Mouse (Mus musculus): ENCODE results near the gene Gm11011. TPM values are rescaled to one million over a fixed set of nuclear protein-coding genes. Genes with fewer than 3 reads are reported as not detected.
A peak's percentile ranks its signal among the peaks of the same experiment; 100 is the strongest.
"Not testable (repeated sequence)": the region's sequence is repeated elsewhere in the genome, so short reads cannot be mapped to it uniquely, and the experiment has no call there.

Gm11011 gene
- polyA plus RNA-seq (2014; fragmentation: Nextera tagmentation; extraction: Ambion mirVana): not detected in 2 replicates

DNA sequence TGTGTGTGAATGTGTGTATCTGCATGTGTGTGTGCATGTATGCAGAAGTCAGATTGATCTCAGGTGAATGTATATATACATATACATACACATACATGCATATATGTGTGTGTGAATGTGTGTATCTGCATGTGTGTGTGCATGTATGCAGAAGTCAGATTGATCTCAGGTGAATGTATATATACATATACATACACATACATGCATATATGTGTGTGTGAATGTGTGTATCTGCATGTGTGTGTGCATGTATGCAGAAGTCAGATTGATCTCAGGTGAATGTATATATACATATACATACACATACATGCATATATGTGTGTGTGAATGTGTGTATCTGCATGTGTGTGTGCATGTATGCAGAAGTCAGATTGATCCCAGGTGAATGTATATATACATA is at the start of gene Gm11011:
Gm11011 (minus strand) TSS at position 101 of the 400 bp plus-strand sequence.
- H3K27me3 ChIP-seq (ENCODE audit: control insufficient read depth, insufficient read depth, low read length); H3K4me3 ChIP-seq (ENCODE audit: low read depth, low read length); ATAC-seq (replicated peaks; ENCODE audit: insufficient number of reproducible peaks, low FRiP score, low TSS enrichment, low read depth); H3K9ac ChIP-seq (replicated peaks; ENCODE audit: low read length); H3K9me3 ChIP-seq (replicated peaks; ENCODE audit: control insufficient read depth, low read length); H3K4me2 ChIP-seq (ENCODE audit: low read depth, low read length); H3K36me3 ChIP-seq (replicated peaks; ENCODE audit: control insufficient read depth, insufficient read depth, low read depth, low read length); H3K27ac ChIP-seq (replicated peaks; ENCODE audit: low read depth, low read length); H3K4me1 ChIP-seq (ENCODE audit: control insufficient read depth, insufficient read depth, low read length); DNase-seq (ENCODE audit: low spot score): not testable (repeated sequence)

DNA sequence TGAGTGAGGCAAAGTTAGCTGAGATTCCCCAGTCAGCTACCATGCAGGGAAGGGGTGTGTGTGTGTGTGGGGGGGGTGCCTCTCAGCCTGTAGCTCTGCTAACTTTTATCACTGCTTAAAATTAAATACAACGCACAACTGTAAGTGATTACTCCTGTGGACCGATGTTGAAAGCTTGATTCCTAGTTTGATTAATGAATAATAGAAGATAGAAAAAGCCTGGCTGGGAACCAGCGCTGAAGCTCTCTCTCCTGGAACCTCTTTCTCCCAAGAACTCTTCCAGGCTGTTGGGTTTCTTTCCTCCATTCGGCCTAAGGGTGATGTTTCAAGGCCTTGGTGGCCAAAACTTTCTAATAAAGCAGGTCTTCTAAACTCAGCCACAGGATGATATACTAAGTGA is 48.9 kb upstream of the Gm11011 start:
- Histone ChIP-seq H3K4me2 (ENCODE audit: low read depth, low read length) (no peak overlapping the region), H3K9ac (replicated peaks; ENCODE audit: low read length) (no peak overlapping the region), H3K27ac (replicated peaks; ENCODE audit: low read depth, low read length) (no peak overlapping the region), H3K27me3 (ENCODE audit: control insufficient read depth, insufficient read depth, low read length) (no peaks in the 10 kb centered on the region), H3K4me3 (ENCODE audit: low read depth, low read length) (no peak overlapping the region), H3K36me3 (replicated peaks; ENCODE audit: control insufficient read depth, insufficient read depth, low read depth, low read length) (no peaks in the 10 kb centered on the region), H3K9me3 (replicated peaks; ENCODE audit: control insufficient read depth, low read length) (no peaks in the 10 kb centered on the region), H3K4me1 (ENCODE audit: control insufficient read depth, insufficient read depth, low read length) (no peaks in the 10 kb centered on the region)
- 74% methylated on average over 4 of the region's 4 CpGs for WGBS
- DNase-seq (ENCODE audit: low spot score): no peak
- ATAC-seq (replicated peaks; ENCODE audit: insufficient number of reproducible peaks, low FRiP score, low TSS enrichment, low read depth): no peak

DNA sequence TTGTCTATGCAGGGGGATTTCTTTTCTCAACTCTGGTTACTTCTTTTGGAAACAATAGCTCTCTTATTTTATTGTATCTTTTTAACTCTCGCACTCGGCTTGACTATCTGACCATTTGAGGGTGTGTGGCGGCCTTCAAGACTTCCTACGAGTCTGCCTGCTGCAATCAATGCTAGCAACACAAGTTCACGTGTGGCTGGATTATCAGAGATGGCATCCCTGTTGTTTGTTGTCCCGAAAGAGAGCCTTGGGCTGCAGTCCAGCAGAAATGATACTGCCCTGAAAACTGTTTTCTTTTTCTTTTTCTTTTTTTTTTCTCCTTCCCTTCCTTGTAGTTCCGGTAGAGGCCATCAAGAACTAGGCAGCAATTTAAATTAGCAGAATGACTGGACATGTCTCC is 47.9 kb upstream of the Gm11011 start:
- WGBS: 46% methylated on average over 7 of the region's 7 CpGs
- no peak overlapping the region for H3K4me3 ChIP-seq (ENCODE audit: low read depth, low read length)
- peak overlapping the region; percentile 13; the same call in 1 of the 2 replicates for H3K4me2 ChIP-seq (ENCODE audit: low read depth, low read length)

DNA sequence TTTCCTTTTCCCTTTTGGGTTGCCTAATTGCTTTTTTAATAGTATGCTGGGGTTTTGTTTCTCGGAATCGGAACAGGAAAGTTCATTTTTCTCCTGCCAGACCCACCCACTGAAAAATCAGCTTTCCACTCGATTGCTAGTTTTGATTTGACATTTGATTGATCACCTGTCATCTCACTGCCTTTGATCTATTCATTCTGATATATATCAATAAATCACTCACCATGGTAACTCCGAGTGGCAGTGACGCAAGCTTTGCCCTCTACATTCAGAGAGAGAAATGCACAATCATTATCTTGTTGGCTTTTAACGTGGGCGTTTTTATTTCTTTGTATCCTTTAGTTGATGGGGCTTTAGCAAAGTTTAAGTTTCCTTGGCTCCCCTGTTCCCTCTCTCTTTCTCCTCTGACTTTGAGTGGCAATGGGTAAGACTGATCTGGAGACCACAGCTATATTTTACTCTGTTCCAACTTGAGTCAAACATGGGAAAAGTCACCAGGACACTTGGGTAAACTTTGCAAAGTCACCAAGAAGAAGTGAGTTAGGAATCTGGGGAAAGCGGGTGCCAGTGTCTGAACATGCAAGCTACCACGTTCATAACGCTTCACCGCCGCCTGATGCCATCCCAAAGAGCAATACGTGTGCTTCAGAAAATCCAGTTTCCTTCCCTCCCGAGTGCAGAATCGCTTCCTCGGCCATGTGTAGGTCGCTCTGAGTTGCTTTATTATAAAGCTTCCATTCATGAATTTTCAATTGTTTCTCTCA is 47.3 kb upstream of the Gm11011 start:
- no peaks in the 10 kb centered on the region for H3K36me3 ChIP-seq (replicated peaks; ENCODE audit: control insufficient read depth, insufficient read depth, low read depth, low read length)
- no peak overlapping the region for H3K27ac ChIP-seq (replicated peaks; ENCODE audit: low read depth, low read length)
- H3K9ac ChIP-seq (replicated peaks; ENCODE audit: low read length): no peak overlapping the region
- H3K9me3 ChIP-seq (replicated peaks; ENCODE audit: control insufficient read depth, low read length): no peaks in the 10 kb centered on the region
- 65% methylated on average over 17 of the region's 17 CpGs for WGBS
- peak overlapping the region; percentile 95 for H3K4me2 ChIP-seq (ENCODE audit: low read depth, low read length)
- ATAC-seq (replicated peaks; ENCODE audit: insufficient number of reproducible peaks, low FRiP score, low TSS enrichment, low read depth) (no peak), DNase-seq (ENCODE audit: low spot score) (no peak)
- no peaks in the 10 kb centered on the region for H3K4me1 ChIP-seq (ENCODE audit: control insufficient read depth, insufficient read depth, low read length)
- no peaks in the 10 kb centered on the region for H3K27me3 ChIP-seq (ENCODE audit: control insufficient read depth, insufficient read depth, low read length)
- peak overlapping the region; percentile 67 for H3K4me3 ChIP-seq (ENCODE audit: low read depth, low read length)

More for the DNA sequence above, 47.9 kb upstream of the Gm11011 start:
- no peak for DNase-seq (ENCODE audit: low spot score)
- Histone ChIP-seq H3K36me3 (replicated peaks; ENCODE audit: control insufficient read depth, insufficient read depth, low read depth, low read length) (no peaks in the 10 kb centered on the region), H3K9me3 (replicated peaks; ENCODE audit: control insufficient read depth, low read length) (no peaks in the 10 kb centered on the region), H3K9ac (replicated peaks; ENCODE audit: low read length) (no peak overlapping the region), H3K27me3 (ENCODE audit: control insufficient read depth, insufficient read depth, low read length) (no peaks in the 10 kb centered on the region), H3K4me1 (ENCODE audit: control insufficient read depth, insufficient read depth, low read length) (no peaks in the 10 kb centered on the region), H3K27ac (replicated peaks; ENCODE audit: low read depth, low read length) (no peak overlapping the region)
- ATAC-seq (replicated peaks; ENCODE audit: insufficient number of reproducible peaks, low FRiP score, low TSS enrichment, low read depth): no peak

DNA sequence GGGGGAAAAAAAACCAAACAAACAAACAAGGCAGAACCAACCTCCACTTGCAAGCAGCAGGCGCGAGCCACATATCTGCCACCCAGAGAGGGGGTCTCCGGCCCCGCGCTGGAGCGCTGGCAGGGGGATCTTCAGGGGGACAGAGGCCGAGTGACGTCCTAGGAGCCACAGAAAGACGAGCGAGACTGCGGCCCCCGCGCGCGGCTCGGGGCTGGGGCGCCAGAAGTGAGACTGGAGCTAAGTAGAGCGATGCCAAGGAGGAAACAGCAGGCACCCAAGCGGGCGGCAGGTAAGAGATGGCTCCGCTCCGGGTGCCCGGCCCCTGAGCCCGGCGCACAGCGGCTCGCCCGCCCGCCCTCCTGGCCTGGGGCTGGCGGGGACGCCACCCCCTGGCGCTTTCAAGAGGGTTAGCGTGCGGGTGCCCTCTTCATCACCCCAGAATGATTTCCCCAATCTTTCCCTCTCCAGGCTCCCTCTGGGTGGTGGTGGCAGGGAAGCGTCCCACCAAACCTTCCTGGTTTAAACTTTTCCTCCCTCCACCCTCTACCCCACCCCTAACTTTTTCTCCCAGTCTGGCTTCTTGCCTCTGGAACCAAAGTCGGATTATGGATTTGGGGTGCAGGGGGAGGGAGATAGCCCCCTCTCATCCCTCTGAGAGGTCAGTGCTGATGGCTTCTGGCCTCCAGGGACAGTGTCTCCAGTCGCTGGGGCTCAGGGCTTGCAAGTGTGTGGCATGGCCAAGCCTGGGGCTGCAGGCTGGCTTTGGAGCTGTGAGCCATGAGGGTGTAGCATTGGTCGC is 46.1 kb upstream of the Gm11011 start:
- peak overlapping the region; percentile 95 for H3K4me2 ChIP-seq (ENCODE audit: low read depth, low read length)
- H3K27me3 ChIP-seq (ENCODE audit: control insufficient read depth, insufficient read depth, low read length): no peaks in the 10 kb centered on the region
- peak overlapping the region; percentile 77 for H3K9ac ChIP-seq (replicated peaks; ENCODE audit: low read length)
- under 1% methylated on average over 27 of the region's 38 CpGs for WGBS
- DNase-seq (ENCODE audit: low spot score): peak; percentile 31
- H3K9me3 ChIP-seq (replicated peaks; ENCODE audit: control insufficient read depth, low read length): no peaks in the 10 kb centered on the region
- peak overlapping the region; percentile 67 for H3K4me3 ChIP-seq (ENCODE audit: low read depth, low read length)
- H3K27ac ChIP-seq (replicated peaks; ENCODE audit: low read depth, low read length): 0 out of 2 replicates have a peak overlapping the region, but pooled peaks have one; percentile 36
- no peaks in the 10 kb centered on the region for H3K36me3 ChIP-seq (replicated peaks; ENCODE audit: control insufficient read depth, insufficient read depth, low read depth, low read length)
- H3K4me1 ChIP-seq (ENCODE audit: control insufficient read depth, insufficient read depth, low read length): no peaks in the 10 kb centered on the region
- no peak for ATAC-seq (replicated peaks; ENCODE audit: insufficient number of reproducible peaks, low FRiP score, low TSS enrichment, low read depth)

DNA sequence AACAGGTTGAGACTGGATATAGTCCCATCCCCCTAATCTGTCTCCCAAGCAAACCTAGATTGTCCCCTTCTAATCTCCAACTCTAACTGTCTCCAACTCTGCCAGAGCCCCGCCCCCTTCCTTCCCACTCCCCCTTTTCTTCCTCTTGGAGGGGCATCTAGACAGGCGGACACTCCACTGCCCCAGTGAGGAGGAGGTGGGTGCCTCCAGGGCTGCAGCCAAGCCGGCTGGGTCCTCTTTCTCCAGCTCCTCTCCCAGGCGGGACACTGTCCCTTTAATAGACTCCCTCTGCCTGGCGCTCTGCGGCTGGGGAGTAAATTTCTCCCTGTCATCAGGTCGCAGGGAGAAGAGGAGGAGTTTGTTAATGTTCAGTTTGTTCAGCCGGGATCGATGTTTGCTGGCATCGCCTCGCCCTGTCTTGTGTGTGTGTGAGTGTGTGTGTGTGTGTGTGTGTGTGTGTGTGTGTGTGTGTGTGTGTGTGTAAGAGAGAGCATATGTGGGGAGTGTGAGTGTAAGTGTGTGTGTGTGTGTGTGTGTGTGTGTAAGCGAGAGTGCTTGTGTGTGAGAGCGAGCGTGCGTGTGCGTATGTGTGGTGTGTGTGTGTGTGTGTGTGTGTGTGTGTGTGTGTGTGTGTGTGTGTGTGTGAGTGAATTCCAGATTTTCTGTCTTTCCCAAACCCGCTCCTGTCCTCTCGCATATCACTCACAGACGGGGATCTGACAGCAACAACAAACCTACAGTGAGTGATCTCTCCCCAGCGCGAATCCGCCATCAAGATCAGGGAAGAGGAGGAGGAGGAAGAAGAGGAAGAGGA is 45.0 kb upstream of the Gm11011 start, which contains the start of gene Tshz2:
Tshz2 (plus strand) TSS at position 676 of the 814 bp plus-strand sequence.
- WGBS: 0% methylated on average over 22 of the region's 22 CpGs
- H3K27me3 ChIP-seq (ENCODE audit: control insufficient read depth, insufficient read depth, low read length): no peaks in the 10 kb centered on the region
- DNase-seq (ENCODE audit: low spot score): peak; percentile 77
- peak within 1 kb of the TSS; percentile 67 for H3K4me3 ChIP-seq (ENCODE audit: low read depth, low read length)
- ATAC-seq (replicated peaks; ENCODE audit: insufficient number of reproducible peaks, low FRiP score, low TSS enrichment, low read depth): peak; percentile 90
- 0 out of 2 replicates have a peak within 1 kb of the TSS, but pooled peaks have one; percentile 36 for H3K27ac ChIP-seq (replicated peaks; ENCODE audit: low read depth, low read length)
- no peaks in the 10 kb centered on the region for H3K4me1 ChIP-seq (ENCODE audit: control insufficient read depth, insufficient read depth, low read length)
- H3K36me3 ChIP-seq (replicated peaks; ENCODE audit: control insufficient read depth, insufficient read depth, low read depth, low read length): no peaks in the 10 kb centered on the region
- peak within 1 kb of the TSS; percentile 77 for H3K9ac ChIP-seq (replicated peaks; ENCODE audit: low read length)
- no peaks in the 10 kb centered on the region for H3K9me3 ChIP-seq (replicated peaks; ENCODE audit: control insufficient read depth, low read length)
- peak within 1 kb of the TSS; percentile 95 for H3K4me2 ChIP-seq (ENCODE audit: low read depth, low read length)

DNA sequence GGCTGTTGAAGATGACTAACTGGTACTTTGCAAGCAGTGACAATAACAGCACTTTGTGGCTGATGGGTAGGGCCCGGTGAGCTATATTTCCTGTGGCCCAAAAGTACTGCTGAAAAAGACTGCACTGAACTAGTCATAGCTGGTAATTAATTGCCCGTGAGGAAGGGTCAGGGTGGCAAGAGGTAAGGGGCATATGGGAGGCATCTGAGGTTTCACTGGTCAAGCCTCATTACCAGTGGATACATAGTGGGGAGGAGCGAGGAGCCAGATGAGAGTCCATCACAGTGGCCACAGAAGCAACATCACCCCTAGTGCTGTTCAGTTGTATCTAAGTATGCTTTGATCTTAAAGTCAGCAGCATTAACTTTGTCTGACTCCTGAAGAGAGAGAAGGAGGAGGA is 42.5 kb upstream of the Gm11011 start:
- Histone ChIP-seq H3K9me3 (replicated peaks; ENCODE audit: control insufficient read depth, low read length) (no peaks in the 10 kb centered on the region), H3K4me1 (ENCODE audit: control insufficient read depth, insufficient read depth, low read length) (no peaks in the 10 kb centered on the region), H3K27me3 (ENCODE audit: control insufficient read depth, insufficient read depth, low read length) (no peaks in the 10 kb centered on the region), H3K36me3 (replicated peaks; ENCODE audit: control insufficient read depth, insufficient read depth, low read depth, low read length) (no peaks in the 10 kb centered on the region), H3K9ac (replicated peaks; ENCODE audit: low read length) (no peak overlapping the region), H3K4me3 (ENCODE audit: low read depth, low read length) (no peak overlapping the region), H3K27ac (replicated peaks; ENCODE audit: low read depth, low read length) (no peak overlapping the region), H3K4me2 (ENCODE audit: low read depth, low read length) (no peak overlapping the region)
- ATAC-seq (replicated peaks; ENCODE audit: insufficient number of reproducible peaks, low FRiP score, low TSS enrichment, low read depth): no peak
- WGBS: 83% methylated on average over 3 of the region's 3 CpGs
- DNase-seq (ENCODE audit: low spot score): no peak
